Mouse (Mus musculus): ENCODE measurements around the gene Ctsz. TPM values are rescaled to one million over a fixed set of nuclear protein-coding genes. Genes with fewer than 3 reads are reported as not detected.
A peak's percentile ranks its signal among the peaks of the same experiment; 100 is the strongest.

The Ctsz gene
- polyA plus RNA-seq (2016; fragmentation: Nextera tagmentation; extraction: Ambion mirVana), result 91.0 and 92.6 TPM in 2 replicates

DNA sequence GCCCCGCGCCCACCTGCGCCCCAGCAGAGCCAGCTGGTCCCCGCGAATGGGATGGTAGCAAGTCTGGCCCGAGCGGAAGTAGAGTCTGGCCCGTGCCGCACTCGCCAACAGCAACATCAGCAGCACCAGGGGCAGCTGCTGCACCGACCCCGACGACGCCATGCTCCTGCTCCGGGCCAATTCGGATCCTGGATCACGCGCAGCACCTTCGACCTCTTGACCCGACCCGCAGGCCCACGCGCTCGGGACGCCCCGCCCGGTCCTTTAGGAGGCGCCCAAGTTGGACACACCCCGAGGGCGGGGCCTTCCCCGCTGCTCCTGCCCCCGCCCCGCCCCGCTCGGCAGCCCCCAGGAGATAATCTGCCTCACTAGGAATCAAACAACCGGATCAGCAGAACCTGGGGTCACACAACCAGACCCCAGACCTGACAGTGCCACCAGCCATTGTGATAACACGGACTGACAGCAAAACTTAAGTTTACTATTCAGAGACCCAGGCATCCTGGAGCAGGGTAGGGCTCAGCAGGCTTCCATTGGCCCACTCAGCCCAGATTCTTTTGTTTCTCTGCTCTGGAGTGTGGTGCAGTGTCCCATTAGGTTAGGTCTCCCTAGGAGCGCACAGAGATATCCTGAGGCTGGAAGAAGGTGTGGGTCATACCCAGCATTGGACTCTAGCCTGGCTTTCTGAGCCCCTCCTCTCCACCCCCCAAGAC, at the start of gene Ctsz:
Gene Ctsz (minus strand): TSS at position 303 of the 713 bp plus-strand sequence.
- H3K4me2 ChIP-seq (replicated peaks), result peak within 1 kb of the TSS; percentile 74
- H3K36me3 ChIP-seq, result peaks cover 7% of the 10 kb centered on the region; the same call in 1 of the 2 replicates
- peak; percentile 82 for ATAC-seq (ENCODE audit: low FRiP score, low read depth)
- peaks cover 19% of the 10 kb centered on the region for H3K4me1 ChIP-seq
- under 1% methylated on average over 38 of the region's 38 CpGs for WGBS
- H3K9me3 ChIP-seq, result no peaks in the 10 kb centered on the region
- no peaks in the 10 kb centered on the region for H3K27me3 ChIP-seq (replicated peaks)
- H3K27ac ChIP-seq, result no peak within 1 kb of the TSS
- H3K9ac ChIP-seq, result peak within 1 kb of the TSS; percentile 63
- peak within 1 kb of the TSS; percentile 50 for H3K4me3 ChIP-seq

DNA sequence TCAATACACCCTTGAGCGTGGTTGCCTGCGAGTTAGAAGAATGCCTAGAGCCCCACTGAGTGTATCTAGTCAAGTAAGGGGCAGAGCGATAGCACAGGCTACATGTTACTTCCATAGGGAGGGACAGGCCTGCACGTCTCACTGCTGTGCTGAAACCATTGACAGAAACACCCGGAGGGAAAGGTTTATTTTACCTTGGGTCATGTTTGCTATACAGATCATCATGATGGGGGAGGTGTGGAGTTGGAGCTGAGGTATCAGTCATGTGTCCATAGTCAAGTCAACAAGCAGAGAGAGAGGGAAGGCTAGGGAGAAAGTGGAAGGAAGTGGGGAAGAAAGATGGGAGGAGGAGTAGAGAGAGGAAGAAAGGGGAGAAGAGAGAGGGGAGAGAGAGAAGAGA, 48.2 kb upstream of the Ctsz start:
- ATAC-seq (ENCODE audit: low FRiP score, low read depth), result no peak
- Histone ChIP-seq H3K4me1 (no peaks in the 10 kb centered on the region), H3K9me3 (no peaks in the 10 kb centered on the region), H3K36me3 (no peaks in the 10 kb centered on the region), H3K27me3 (replicated peaks) (no peaks in the 10 kb centered on the region), H3K4me2 (replicated peaks) (no peak overlapping the region), H3K27ac (no peak overlapping the region), H3K9ac (no peak overlapping the region), H3K4me3 (no peak overlapping the region)
- 87% methylated on average over 5 of the region's 5 CpGs for WGBS

DNA sequence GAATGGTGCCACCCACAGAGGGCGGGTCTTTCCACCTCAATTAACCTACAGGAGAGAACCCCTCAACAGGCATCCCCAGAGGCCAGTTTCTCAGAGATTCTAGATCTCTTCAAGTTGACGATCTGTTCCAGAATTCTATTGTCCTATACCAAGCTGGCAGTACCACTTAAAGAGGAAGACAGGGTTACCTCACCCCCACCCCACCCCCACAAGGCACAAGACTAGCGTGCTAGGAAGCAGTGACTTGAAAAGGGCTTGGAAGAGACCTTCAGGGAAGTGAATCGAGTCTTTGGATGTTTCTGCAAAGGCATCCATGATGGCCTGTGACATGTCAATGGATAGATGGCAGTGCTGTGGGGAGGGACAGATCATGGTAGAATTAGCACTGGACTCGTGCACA, 39.9 kb upstream of the Ctsz start:
- Histone ChIP-seq H3K36me3 (no peaks in the 10 kb centered on the region), H3K9me3 (no peaks in the 10 kb centered on the region), H3K4me2 (replicated peaks) (no peak overlapping the region), H3K27ac (no peak overlapping the region), H3K4me1 (no peaks in the 10 kb centered on the region), H3K27me3 (replicated peaks) (no peaks in the 10 kb centered on the region), H3K9ac (no peak overlapping the region), H3K4me3 (no peak overlapping the region)
- no peak for ATAC-seq (ENCODE audit: low FRiP score, low read depth)
- WGBS, result 66% methylated on average over 5 of the region's 5 CpGs

DNA sequence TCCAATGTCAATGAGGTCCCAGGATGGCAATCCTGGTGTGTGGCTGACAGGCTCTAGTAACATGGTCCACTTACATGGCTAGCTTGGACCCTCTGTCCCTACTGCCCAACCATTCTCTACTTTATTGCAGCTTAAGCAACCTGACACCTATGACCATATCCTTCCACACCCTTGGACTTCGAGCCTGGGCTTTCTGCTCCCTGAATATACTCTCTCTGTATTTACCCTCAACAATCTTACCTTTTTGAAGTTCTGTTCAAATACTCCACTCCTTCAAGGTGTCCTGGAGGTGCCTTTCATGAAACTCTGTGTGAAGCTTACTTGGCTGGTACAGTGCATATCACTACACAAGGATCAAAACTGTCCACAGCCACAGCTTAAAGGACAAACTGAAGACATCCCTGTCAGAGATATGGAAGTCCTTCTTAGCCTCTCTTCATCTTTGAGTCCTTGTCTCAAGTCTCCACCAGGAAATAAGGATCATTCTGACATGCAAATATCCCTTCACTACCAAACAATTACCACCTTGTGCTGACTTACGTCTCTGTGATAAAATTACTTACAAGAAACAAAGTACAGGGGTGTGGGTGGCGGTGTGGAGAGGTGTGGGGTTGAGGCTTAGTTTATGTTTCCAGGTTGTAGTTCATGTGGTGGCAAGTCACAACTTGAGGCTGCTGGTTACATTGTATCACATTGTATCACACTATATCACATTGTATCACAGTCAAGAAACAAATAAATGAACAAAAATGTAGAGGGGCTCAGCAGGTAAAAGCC, 38.9 kb upstream of the Ctsz start:
- no peaks in the 10 kb centered on the region for H3K36me3 ChIP-seq
- ATAC-seq (ENCODE audit: low FRiP score, low read depth), result no peak
- no peak overlapping the region for H3K4me2 ChIP-seq (replicated peaks)
- no peaks in the 10 kb centered on the region for H3K4me1 ChIP-seq
- H3K27me3 ChIP-seq (replicated peaks), result no peaks in the 10 kb centered on the region
- H3K4me3 ChIP-seq, result no peak overlapping the region
- no peaks in the 10 kb centered on the region for H3K9me3 ChIP-seq
- H3K9ac ChIP-seq, result no peak overlapping the region
- no peak overlapping the region for H3K27ac ChIP-seq
- 76% methylated on average over 3 of the region's 3 CpGs for WGBS

DNA sequence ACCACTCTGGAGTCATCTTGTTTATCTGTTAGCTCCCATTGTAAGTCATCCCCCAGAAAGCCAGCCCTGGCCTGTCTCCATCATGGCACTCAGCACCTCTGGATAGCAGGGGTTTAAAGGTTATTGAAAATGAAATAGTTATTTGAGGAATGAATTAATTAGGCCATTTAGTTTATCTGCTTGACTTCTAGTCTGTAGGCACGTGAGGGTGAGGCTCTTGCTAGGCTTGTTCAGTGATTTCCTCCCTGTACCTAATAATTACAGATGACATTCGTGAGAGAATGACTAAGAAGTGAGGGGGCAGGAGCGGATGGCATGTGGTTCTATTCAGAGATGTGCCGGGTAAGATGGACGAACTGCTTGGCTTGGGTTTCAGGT, 34.7 kb upstream of the Ctsz start:
- H3K4me1 ChIP-seq, result 0 out of 2 replicates have a peak, but pooled peaks cover 3% of the 10 kb centered on the region
- H3K36me3 ChIP-seq, result peaks cover 9% of the 10 kb centered on the region; the same call in 1 of the 2 replicates
- H3K4me3 ChIP-seq, result no peak overlapping the region
- H3K27ac ChIP-seq, result no peak overlapping the region
- H3K9ac ChIP-seq, result peak overlapping the region; percentile 73; the same call in 1 of the 2 replicates
- ATAC-seq (ENCODE audit: low FRiP score, low read depth), result no peak
- no peaks in the 10 kb centered on the region for H3K27me3 ChIP-seq (replicated peaks)
- peak overlapping the region; percentile 80 for H3K4me2 ChIP-seq (replicated peaks)
- WGBS, result 85% methylated on average over 5 of the region's 5 CpGs
- no peaks in the 10 kb centered on the region for H3K9me3 ChIP-seq

DNA sequence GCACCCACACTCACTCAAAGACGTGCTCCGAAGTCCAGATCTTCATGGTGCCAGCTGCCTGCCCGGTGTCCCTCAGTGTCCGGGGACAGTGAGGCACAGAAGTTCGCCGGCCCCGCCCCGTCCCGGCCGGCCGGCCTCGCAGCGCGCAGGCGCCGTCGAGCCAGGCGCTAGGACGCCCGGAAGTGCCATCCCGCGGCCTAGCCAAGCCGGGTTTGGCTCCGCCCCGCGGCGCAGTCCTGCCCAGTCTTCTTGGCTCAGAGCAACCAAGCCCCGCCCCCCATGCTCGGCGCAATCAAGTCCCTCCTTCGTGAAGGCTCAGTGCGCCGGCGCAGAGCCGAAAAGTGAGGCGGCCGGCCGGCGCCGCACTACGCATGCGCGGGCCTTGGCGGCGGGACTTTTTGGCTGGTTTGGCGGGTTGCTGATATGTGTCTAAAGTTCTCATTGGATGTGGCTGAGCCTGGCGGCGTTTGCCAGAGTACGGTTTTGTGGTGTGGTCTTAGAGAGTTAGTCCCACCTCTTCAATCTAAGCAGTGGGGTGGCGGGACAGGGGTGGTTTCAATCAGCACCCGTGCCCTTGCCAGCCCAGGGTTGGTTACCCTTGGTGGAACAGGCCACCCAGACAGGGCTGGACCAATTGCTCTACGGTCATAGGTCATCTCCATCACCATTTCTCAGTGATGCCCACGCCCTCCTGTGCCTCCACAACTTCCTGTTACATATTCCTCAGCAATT, 34.1 kb upstream of the Ctsz start, which contains the start of gene Prelid3b:
Gene Prelid3b (minus strand): TSS at position 264 of the 732 bp plus-strand sequence.
- Histone ChIP-seq H3K4me3 (peak within 1 kb of the TSS; percentile 80), H3K27ac (peak within 1 kb of the TSS; percentile 10; the same call in 1 of the 2 replicates), H3K27me3 (replicated peaks) (no peaks in the 10 kb centered on the region), H3K9ac (peak within 1 kb of the TSS; percentile 73), H3K4me1 (0 out of 2 replicates have a peak, but pooled peaks cover 3% of the 10 kb centered on the region), H3K9me3 (no peaks in the 10 kb centered on the region), H3K4me2 (replicated peaks) (peak within 1 kb of the TSS; percentile 80), H3K36me3 (peaks cover 14% of the 10 kb centered on the region; the same call in 1 of the 2 replicates)
- 1% methylated on average over 53 of the region's 53 CpGs for WGBS
- ATAC-seq (ENCODE audit: low FRiP score, low read depth), result peak; percentile 98

DNA sequence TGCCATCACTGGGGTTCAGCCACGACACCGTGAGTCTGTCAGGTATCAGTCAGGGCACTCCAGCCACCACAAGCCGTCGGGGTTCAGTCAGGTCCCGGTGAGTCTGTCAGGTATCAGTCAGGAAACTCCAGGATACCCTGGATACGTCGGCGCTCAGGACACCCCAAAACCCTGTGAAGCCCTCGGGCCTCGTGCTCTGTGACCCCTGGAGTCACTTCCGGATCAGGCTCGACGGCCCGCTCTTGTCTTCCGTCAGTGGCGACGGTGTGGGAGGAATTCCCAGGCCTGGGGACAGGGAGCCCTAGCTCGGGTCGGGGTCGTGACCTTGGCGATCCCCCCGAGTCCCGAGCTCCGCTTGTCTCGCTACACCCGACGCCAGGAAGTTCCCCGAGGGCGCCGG, 33.6 kb upstream of the Ctsz start:
- 7% methylated on average over 30 of the region's 30 CpGs for WGBS
- Histone ChIP-seq H3K4me2 (replicated peaks) (peak overlapping the region; percentile 80), H3K4me3 (peak overlapping the region; percentile 80), H3K9me3 (no peaks in the 10 kb centered on the region), H3K27me3 (replicated peaks) (no peaks in the 10 kb centered on the region), H3K9ac (peak overlapping the region; percentile 73), H3K36me3 (peaks cover 16% of the 10 kb centered on the region; the same call in 1 of the 2 replicates), H3K4me1 (0 out of 2 replicates have a peak, but pooled peaks cover 3% of the 10 kb centered on the region), H3K27ac (peak overlapping the region; percentile 10; the same call in 1 of the 2 replicates)
- peak; percentile 70 for ATAC-seq (ENCODE audit: low FRiP score, low read depth)

DNA sequence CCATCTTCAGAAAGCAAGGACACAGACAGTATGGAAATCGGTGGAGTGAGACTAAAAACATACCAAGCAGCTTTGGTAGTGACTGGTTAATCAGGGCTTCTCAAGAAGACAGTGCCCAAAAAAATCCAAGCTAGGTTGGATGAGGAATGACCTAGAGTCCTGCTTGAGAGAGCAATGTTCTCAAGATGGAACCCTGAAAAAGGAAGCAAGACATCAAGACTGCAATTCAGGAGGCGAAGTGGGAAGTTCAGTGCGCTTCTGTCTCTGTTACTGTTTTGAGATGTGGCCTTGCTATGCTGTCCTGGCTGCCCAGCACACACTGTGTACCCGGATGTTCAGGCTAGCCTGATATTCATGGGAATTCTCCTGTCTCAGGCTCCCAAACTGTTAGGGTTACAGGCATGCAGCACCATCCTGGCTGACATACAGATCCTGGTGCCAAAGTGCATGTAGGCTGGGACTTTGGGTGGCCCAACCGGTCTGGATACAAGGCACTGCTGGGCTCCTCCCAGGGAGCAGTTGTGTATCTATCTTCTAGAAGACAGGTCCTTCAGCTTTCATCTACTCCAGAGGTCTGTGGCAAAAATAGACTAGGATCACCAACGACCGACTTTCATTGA, 32.1 kb upstream of the Ctsz start:
- Histone ChIP-seq H3K36me3 (peaks cover 29% of the 10 kb centered on the region), H3K4me2 (replicated peaks) (no peak overlapping the region), H3K9ac (no peak overlapping the region), H3K27ac (no peak overlapping the region), H3K27me3 (replicated peaks) (no peaks in the 10 kb centered on the region), H3K4me3 (no peak overlapping the region), H3K9me3 (no peaks in the 10 kb centered on the region), H3K4me1 (0 out of 2 replicates have a peak, but pooled peaks cover 3% of the 10 kb centered on the region)
- WGBS, result 95% methylated on average over 7 of the region's 7 CpGs
- ATAC-seq (ENCODE audit: low FRiP score, low read depth), result no peak

DNA sequence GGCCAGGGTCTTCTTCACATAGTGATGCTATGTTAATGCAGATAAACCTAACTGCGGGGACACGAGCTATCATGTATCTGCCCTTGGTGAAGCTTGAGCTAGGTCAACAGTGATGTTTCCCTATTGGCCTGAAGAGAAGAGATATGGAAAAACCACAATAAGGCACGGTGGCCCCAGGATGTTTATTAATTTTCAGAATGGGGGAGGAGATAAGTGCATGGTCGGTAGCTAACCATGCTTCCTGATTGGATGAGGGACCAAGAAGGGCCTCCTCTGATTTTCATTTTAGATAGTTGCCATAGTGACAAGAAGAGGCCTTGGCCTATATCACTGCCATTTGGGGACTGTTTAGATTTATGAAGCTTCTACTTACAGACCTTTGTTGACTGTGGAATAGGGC, 31.5 kb upstream of the Ctsz start:
- Histone ChIP-seq H3K9ac (no peak overlapping the region), H3K9me3 (no peaks in the 10 kb centered on the region), H3K4me2 (replicated peaks) (no peak overlapping the region), H3K27ac (no peak overlapping the region), H3K4me1 (0 out of 2 replicates have a peak, but pooled peaks cover 3% of the 10 kb centered on the region), H3K36me3 (peaks cover 35% of the 10 kb centered on the region), H3K4me3 (no peak overlapping the region), H3K27me3 (replicated peaks) (no peaks in the 10 kb centered on the region)
- 94% methylated on average over 4 of the region's 4 CpGs for WGBS
- no peak for ATAC-seq (ENCODE audit: low FRiP score, low read depth)

DNA sequence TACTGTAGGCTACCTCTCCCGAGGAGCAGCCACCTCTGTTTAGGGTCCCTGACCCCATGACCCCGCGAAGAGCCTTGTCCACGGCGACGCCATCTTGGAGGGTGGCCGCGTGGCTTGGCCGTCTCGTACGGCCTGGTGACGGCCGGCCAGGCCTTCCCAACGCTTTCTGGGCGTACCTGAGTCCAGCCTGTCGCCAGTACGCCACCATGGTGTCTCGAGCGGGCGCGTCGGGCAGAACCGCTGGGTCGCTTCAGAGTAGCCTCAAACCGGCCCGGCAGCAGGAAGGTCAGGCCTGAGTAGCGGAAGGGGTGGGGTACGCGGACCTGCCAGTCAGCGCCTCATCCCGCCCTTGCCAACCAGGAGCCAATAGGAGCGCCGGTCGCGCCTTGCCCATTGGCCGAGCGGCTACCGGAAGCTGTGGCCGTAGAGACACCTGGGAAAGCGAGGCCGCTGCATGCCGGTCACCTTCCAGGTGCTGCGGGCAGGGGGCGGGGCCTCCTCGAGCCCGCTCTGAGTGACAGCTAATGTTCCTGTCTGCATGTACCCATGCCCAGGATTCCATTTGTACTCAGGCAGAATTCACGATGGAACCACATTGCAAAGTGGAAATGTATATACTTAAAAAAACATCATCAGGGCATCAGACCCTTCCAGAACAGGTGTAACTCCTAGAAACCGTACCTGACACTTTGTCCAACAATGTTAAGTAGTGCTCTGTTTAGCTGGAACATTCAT, 25.1 kb upstream of the Ctsz start, which contains the start of gene Atp5e:
Gene Atp5e (minus strand): TSS at position 317 of the 735 bp plus-strand sequence.
- Histone ChIP-seq H3K9ac (peak within 1 kb of the TSS; percentile 73), H3K9me3 (no peaks in the 10 kb centered on the region), H3K4me1 (peaks cover 7% of the 10 kb centered on the region), H3K27ac (no peak within 1 kb of the TSS), H3K4me2 (replicated peaks) (peak within 1 kb of the TSS; percentile 93), H3K4me3 (peak within 1 kb of the TSS; percentile 79), H3K36me3 (peaks cover 55% of the 10 kb centered on the region), H3K27me3 (replicated peaks) (no peaks in the 10 kb centered on the region)
- peak; percentile 99 for ATAC-seq (ENCODE audit: low FRiP score, low read depth)
- 3% methylated on average over 48 of the region's 48 CpGs for WGBS

DNA sequence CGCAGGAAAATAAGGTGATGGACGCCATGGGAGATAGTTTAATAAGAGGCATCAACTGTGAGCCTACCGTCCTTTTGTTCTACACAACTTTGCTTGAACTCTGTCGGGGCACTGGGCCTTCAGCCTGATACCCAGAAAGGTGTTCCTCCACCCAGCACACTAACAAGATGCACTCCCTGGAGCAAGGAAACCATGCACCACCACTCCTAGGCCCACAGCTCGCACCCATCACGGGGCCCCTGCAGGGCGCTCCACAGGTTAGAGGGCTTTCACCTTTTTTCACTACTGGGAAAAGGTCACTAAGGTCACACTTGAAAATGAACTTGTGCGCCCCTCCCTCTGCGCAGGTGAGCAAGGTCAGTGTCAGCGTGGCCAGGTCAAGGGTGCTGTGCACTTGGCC, 24.5 kb upstream of the Ctsz start:
- Histone ChIP-seq H3K27me3 (replicated peaks) (no peaks in the 10 kb centered on the region), H3K27ac (no peak overlapping the region), H3K4me3 (peak overlapping the region; percentile 79), H3K9ac (peak overlapping the region; percentile 73), H3K4me1 (peaks cover 7% of the 10 kb centered on the region), H3K4me2 (replicated peaks) (peak overlapping the region; percentile 93), H3K36me3 (peaks cover 51% of the 10 kb centered on the region), H3K9me3 (no peaks in the 10 kb centered on the region)
- ATAC-seq (ENCODE audit: low FRiP score, low read depth), result peak; percentile 51
- 47% methylated on average over 10 of the region's 10 CpGs for WGBS

Measured in neural tube, embryonic 12.5 days (tissue).